ENCODE assay signal across 7 mouse cellular contexts in the genomic region with DNA sequence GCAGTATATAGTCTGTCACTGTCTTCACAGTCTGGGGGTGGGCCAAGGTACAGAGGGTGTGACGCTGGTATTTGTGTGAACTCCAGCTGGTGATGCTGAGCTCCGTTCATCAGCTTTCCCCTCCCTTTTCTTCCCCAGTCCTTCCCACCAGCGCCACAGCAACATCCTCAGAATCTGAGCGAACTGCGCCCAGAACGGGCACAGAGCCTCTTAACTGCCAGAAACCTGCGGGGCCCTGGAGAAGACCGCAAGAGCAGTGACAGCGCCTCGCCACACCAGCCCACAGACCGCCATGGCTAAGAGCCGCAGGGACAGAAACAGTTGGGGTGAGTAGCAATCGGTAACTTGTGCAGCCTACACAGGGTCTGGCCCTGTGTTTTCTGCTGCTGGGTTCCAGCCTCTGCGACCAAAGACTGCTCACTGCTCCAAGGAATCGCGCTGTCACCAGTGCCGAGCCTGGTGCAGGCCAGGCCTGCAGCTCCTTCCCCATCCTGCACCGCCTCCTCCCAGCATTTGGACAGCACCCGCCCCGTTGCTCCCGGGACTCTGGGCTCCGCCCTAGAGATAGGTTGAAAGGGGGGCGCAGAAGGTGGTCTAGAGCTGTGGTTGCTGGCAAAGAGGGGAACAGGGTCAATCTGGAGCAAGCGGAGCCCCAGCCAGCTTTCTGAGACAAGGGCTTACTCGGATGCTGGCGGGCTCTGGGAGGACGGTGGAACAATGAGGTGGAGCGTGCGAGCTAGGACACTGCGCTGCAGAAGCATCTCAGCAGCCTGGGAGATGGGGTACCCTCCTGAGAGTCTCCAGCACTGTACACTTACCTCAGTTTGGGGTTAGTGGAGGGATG. TPM values are rescaled to one million over a fixed set of nuclear protein-coding genes. Genes with fewer than 3 reads are reported as not detected.
DNase-seq lines count a peak whose midpoint lies in the region; ATAC-seq and TF ChIP-seq lines count a peak whose summit lies in the region.

No protein-coding gene starts in this region.

- no peaks in the 10 kb centered on the region; the same call in 1 of the 2 replicates for H3K27me3 ChIP-seq in ES-Bruce4 (ENCODE audit: control insufficient read depth, insufficient read depth, low read length, poor library complexity, severe bottlenecking)
- peaks cover 2% of the 10 kb centered on the region; the same call in 1 of the 2 replicates for H3K27me3 ChIP-seq in heart, embryonic 16.5 days (ENCODE audit: control insufficient read depth, insufficient read depth, low read length)
- H3K27me3 ChIP-seq in midbrain, embryonic 13.5 days, result no peaks in the 10 kb centered on the region
- no peaks in the 10 kb centered on the region for H3K27me3 ChIP-seq in testis, adult 2 months (ENCODE audit: control insufficient read depth, insufficient read depth, low read length)

- no peaks in the 10 kb centered on the region for H3K36me3 ChIP-seq in ES-Bruce4 (ENCODE audit: control insufficient read depth, insufficient read depth, low read length, poor library complexity, severe bottlenecking)
- H3K36me3 ChIP-seq in heart, embryonic 16.5 days (ENCODE audit: control insufficient read depth, insufficient read depth), result no peaks in the 10 kb centered on the region
- no peaks in the 10 kb centered on the region for H3K36me3 ChIP-seq in midbrain, embryonic 13.5 days
- no peaks in the 10 kb centered on the region; the same call in 1 of the 2 replicates for H3K36me3 ChIP-seq in testis, adult 2 months (ENCODE audit: control insufficient read depth, insufficient read depth, low read length)

- H3K27ac ChIP-seq in ES-Bruce4 (ENCODE audit: insufficient read depth, low read length), result no peak overlapping the region
- H3K27ac ChIP-seq in heart, embryonic 16.5 days (ENCODE audit: low read length), result no peak overlapping the region
- peak overlapping the region; percentile 98 for H3K27ac ChIP-seq in midbrain, embryonic 13.5 days
- peak overlapping the region; percentile 33 for H3K27ac ChIP-seq in testis, adult 2 months (ENCODE audit: control insufficient read depth, insufficient read depth, low read depth, low read length)

- no peak for TF ChIP-seq POLR2A in ES-Bruce4 (IDR thresholded peaks at IDR 0.05; ENCODE audit: insufficient read depth, low read length)
- TF ChIP-seq POLR2A in testis, adult 2 months (IDR thresholded peaks at IDR 0.05; ENCODE audit: control insufficient read depth, low read depth, low read length), result peak; percentile 17; the same call in 1 of the 2 replicates

- H3K4me2 ChIP-seq in heart, embryonic 16.5 days (ENCODE audit: low read depth, low read length), result peak overlapping the region; percentile 74
- H3K4me2 ChIP-seq in midbrain, embryonic 13.5 days (replicated peaks), result peak overlapping the region; percentile 64

- TF ChIP-seq CTCF in ES-Bruce4 (IDR thresholded peaks at IDR 0.05; ENCODE audit: low read depth, low read length), result no peak
- TF ChIP-seq CTCF in testis, adult 2 months (IDR thresholded peaks at IDR 0.05; ENCODE audit: control insufficient read depth, insufficient read depth, insufficient replicate concordance, low read depth, low read length), result no peak

- peak; percentile 32; the same call in 1 of the 2 replicates for ATAC-seq in heart, embryonic 16.5 days (replicated peaks; ENCODE audit: extremely low read depth, insufficient read depth, low FRiP score)
- ATAC-seq in midbrain, embryonic 13.5 days, result peak; percentile 93

- DNase-seq in Muller cell, postnatal 12 days (ENCODE audit: inconsistent ontology term), result peak; percentile 76
- peak; percentile 82 for DNase-seq in embryo, embryonic 11 days
- peak; percentile 72 to 80 for DNase-seq in left cerebral cortex, adult 8-10 months (ENCODE audit: low spot score in 2 of 2)

- no peak for TF ChIP-seq EP300 in ES-Bruce4 (IDR thresholded peaks at IDR 0.05; ENCODE audit: insufficient read depth, low read depth, low read length)

- H3K9ac ChIP-seq in ES-Bruce4 (ENCODE audit: low read depth, poor library complexity, severe bottlenecking), result no peak overlapping the region
- H3K9ac ChIP-seq in heart, embryonic 16.5 days (ENCODE audit: low read length), result peak overlapping the region; percentile 54
- H3K9ac ChIP-seq in midbrain, embryonic 13.5 days (replicated peaks), result peak overlapping the region; percentile 89

- peak overlapping the region; percentile 36 for H3K4me3 ChIP-seq in ES-Bruce4 (ENCODE audit: low read depth, low read length)
- peak overlapping the region; percentile 46 for H3K4me3 ChIP-seq in heart, embryonic 16.5 days (ENCODE audit: low read length)
- H3K4me3 ChIP-seq in midbrain, embryonic 13.5 days (replicated peaks), result peak overlapping the region; percentile 74
- H3K4me3 ChIP-seq in testis, adult 2 months (ENCODE audit: control insufficient read depth, low read depth, low read length), result peak overlapping the region; percentile 56

- WGBS in heart, embryonic 16.5 days, result 8% methylated on average over 30 of the region's 30 CpGs
- WGBS in midbrain, embryonic 13.5 days, result under 1% methylated on average over 30 of the region's 30 CpGs

- no peaks in the 10 kb centered on the region for H3K4me1 ChIP-seq in ES-Bruce4 (ENCODE audit: control insufficient read depth, insufficient read depth, low read length)
- H3K4me1 ChIP-seq in heart, embryonic 16.5 days (ENCODE audit: control insufficient read depth, insufficient read depth, low read length), result peaks cover 8% of the 10 kb centered on the region
- H3K4me1 ChIP-seq in midbrain, embryonic 13.5 days (replicated peaks), result peaks cover 25% of the 10 kb centered on the region
- H3K4me1 ChIP-seq in testis, adult 2 months (ENCODE audit: control insufficient read depth, insufficient read depth, low read length), result peaks cover 7% of the 10 kb centered on the region

- H3K9me3 ChIP-seq in ES-Bruce4 (replicated peaks; ENCODE audit: control insufficient read depth, insufficient read depth, low read length, poor library complexity, severe bottlenecking), result no peaks in the 10 kb centered on the region
- no peaks in the 10 kb centered on the region for H3K9me3 ChIP-seq in heart, embryonic 16.5 days (replicated peaks; ENCODE audit: control insufficient read depth, low read length)
- H3K9me3 ChIP-seq in midbrain, embryonic 13.5 days, result no peaks in the 10 kb centered on the region

RNA-seq across cellular contexts. Expression of a gene that starts 14.9 kb away (rescaled TPM):
- 106 and 107 TPM in 2 replicates for polyA plus RNA-seq in ES-Bruce4 (2011; ENCODE audit: insufficient read depth, insufficient read length, low read depth, missing spikeins)
- polyA plus RNA-seq in heart, embryonic 16.5 days (2015; fragmentation: Nextera tagmentation; extraction: Ambion mirVana), result 25.2 and 27.5 TPM in 2 replicates
- 10 to 100 TPM; 38.6 to 43.3 (median 39.3) TPM for total RNA-seq in left cerebral cortex, adult 8-10 months (2022)
- 25.6 and 27.6 TPM in 2 replicates for polyA plus RNA-seq in midbrain, embryonic 13.5 days (2015; fragmentation: Nextera tagmentation; extraction: Ambion mirVana)
- polyA plus RNA-seq in testis, adult 2 months (2012; rRNA removed), result 5.1 and 5.6 TPM in 2 replicates

RNA-seq across cellular contexts. Expression of a gene that starts 15.5 kb away (rescaled TPM):
- 6.1 and 10.2 TPM in 2 replicates for polyA plus RNA-seq in ES-Bruce4 (2011; ENCODE audit: insufficient read depth, insufficient read length, low read depth, missing spikeins)
- 4.6 and 6.1 TPM in 2 replicates for polyA plus RNA-seq in heart, embryonic 16.5 days (2015; fragmentation: Nextera tagmentation; extraction: Ambion mirVana)
- 100 to 1,000 TPM; 216 to 228 (median 225) TPM for total RNA-seq in left cerebral cortex, adult 8-10 months (2022)
- polyA plus RNA-seq in midbrain, embryonic 13.5 days (2015; fragmentation: Nextera tagmentation; extraction: Ambion mirVana), result 128 and 129 TPM in 2 replicates
- 49.1 and 54.4 TPM in 2 replicates for polyA plus RNA-seq in testis, adult 2 months (2012; rRNA removed)

Comparison
In these comparisons a context has a peak if more than half of its experiments do, and no peak if none do; other contexts are left out.
1. H3K27ac ChIP-seq: peak in midbrain, embryonic 13.5 days (single experiment) and testis, adult 2 months (single experiment); none in ES-Bruce4 (single experiment) and heart, embryonic 16.5 days (single experiment).
2. Peak in every context shown above with its lines, with median percentiles within 50 percentile points of each other: H3K4me3 ChIP-seq and DNase-seq.